Mouse (Mus musculus): ENCODE data around the gene Tcl1b2. TPM values are rescaled to one million over a fixed set of nuclear protein-coding genes. Genes with fewer than 3 reads are reported as not detected.
A peak's percentile ranks its signal among the peaks of the same experiment; 100 is the strongest.

Tcl1b2 gene
- not detected in 2 replicates for polyA plus RNA-seq (2014; fragmentation: Nextera tagmentation; extraction: Ambion mirVana)

DNA sequence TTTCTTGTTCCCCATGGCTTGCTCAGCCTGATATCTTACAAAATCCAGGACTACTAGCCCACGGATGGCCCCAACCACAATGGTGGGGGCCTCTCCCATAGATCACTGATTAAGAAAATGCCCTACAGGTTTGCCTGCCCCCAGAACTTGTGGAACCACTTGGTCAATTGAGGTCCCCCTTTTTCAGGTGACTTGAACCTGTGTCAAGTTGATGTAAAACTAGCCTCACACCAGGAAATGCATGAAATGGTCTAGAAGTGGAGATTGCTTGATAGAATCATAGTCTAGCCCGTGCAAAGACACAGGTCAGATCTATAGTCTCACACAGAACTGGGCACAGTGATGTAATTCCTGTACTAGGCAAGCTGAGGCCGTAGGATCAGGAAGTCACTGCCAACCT, at the start of gene Tcl1b2:
Gene Tcl1b2 (plus strand): TSS at position 301 of the 400 bp plus-strand sequence.
- Histone ChIP-seq H3K27me3 (ENCODE audit: control insufficient read depth, insufficient read depth, low read length) (no peaks in the 10 kb centered on the region), H3K9ac (ENCODE audit: low read depth, low read length) (no peak within 1 kb of the TSS), H3K4me2 (no peak within 1 kb of the TSS), H3K36me3 (ENCODE audit: control insufficient read depth, insufficient read depth, low read length) (no peaks in the 10 kb centered on the region), H3K9me3 (replicated peaks; ENCODE audit: control insufficient read depth, low read length) (no peaks in the 10 kb centered on the region), H3K4me3 (ENCODE audit: low read depth, low read length) (no peak within 1 kb of the TSS), H3K4me1 (ENCODE audit: control insufficient read depth, insufficient read depth, low read length) (no peaks in the 10 kb centered on the region), H3K27ac (ENCODE audit: low read depth, low read length) (no peak within 1 kb of the TSS)
- no peak for ATAC-seq (replicated peaks; ENCODE audit: insufficient number of reproducible peaks, low FRiP score, low TSS enrichment)
- WGBS (ENCODE audit: insufficient replicate concordance): 62% methylated on average over 3 of the region's 3 CpGs

DNA sequence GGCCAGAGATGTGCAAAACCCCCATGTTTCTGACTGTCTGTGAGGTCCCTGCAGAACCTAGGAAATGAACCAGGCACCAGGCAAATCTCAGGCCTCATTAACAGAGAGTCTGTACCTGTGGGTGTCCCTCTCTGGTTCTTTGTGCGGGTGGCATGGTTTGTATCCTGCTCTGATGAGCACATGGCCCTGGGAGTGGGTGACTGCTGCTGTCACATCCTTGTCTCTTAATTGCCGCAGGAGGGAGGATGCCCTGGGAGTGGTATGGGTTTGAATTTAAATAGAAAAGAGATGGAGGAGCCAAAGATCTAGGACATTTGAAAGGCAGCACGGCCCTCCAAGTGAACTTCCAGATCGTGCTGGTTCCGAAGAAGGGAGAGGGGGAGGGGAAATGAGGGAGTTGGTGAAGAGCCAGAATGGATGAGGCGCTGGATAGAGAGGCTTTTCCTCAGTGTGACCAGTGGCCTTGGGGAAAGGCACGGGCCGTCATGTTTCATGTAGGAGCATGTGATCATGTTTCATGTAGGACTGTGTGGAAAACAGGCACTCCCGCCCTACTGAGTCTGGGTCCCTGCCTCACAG, 46.3 kb upstream of the Tcl1b2 start:
- 60% methylated on average over 9 of the region's 9 CpGs for WGBS (ENCODE audit: insufficient replicate concordance)
- Histone ChIP-seq H3K4me1 (ENCODE audit: control insufficient read depth, insufficient read depth, low read length) (no peaks in the 10 kb centered on the region; the same call in 1 of the 2 replicates), H3K36me3 (ENCODE audit: control insufficient read depth, insufficient read depth, low read length) (no peaks in the 10 kb centered on the region), H3K27ac (ENCODE audit: low read depth, low read length) (no peak overlapping the region), H3K4me3 (ENCODE audit: low read depth, low read length) (no peak overlapping the region), H3K27me3 (ENCODE audit: control insufficient read depth, insufficient read depth, low read length) (peaks cover 2% of the 10 kb centered on the region; the same call in 1 of the 2 replicates), H3K9ac (ENCODE audit: low read depth, low read length) (no peak overlapping the region), H3K9me3 (replicated peaks; ENCODE audit: control insufficient read depth, low read length) (no peaks in the 10 kb centered on the region), H3K4me2 (no peak overlapping the region)
- no peak for ATAC-seq (replicated peaks; ENCODE audit: insufficient number of reproducible peaks, low FRiP score, low TSS enrichment)

DNA sequence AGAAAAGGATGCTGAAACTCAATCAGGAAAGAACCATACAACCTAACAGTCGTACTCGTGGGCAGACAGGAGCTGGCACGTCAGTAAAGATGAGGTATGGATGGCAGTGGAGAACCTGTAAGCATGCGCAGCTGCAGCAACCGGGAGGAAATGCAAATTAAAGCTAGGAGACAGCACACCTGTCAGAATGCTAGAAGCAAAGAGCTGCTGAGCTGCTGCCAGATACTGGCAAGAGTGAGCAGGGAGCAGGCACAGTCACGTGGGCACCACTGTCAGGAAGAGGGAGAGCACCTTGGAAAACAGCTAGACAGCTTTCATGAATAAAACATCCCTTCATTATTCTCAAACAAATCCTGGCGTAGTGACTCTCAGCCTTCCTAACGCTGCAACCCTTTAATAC, 42.9 kb upstream of the Tcl1b2 start:
- no peak overlapping the region for H3K4me2 ChIP-seq
- ATAC-seq (replicated peaks; ENCODE audit: insufficient number of reproducible peaks, low FRiP score, low TSS enrichment): no peak
- H3K36me3 ChIP-seq (ENCODE audit: control insufficient read depth, insufficient read depth, low read length): no peaks in the 10 kb centered on the region
- H3K9ac ChIP-seq (ENCODE audit: low read depth, low read length): no peak overlapping the region
- H3K4me3 ChIP-seq (ENCODE audit: low read depth, low read length): no peak overlapping the region
- H3K4me1 ChIP-seq (ENCODE audit: control insufficient read depth, insufficient read depth, low read length): no peaks in the 10 kb centered on the region
- H3K27ac ChIP-seq (ENCODE audit: low read depth, low read length): no peak overlapping the region
- H3K27me3 ChIP-seq (ENCODE audit: control insufficient read depth, insufficient read depth, low read length): peaks cover 2% of the 10 kb centered on the region; the same call in 1 of the 2 replicates
- WGBS (ENCODE audit: insufficient replicate concordance): 53% methylated on average over 8 of the region's 8 CpGs
- no peaks in the 10 kb centered on the region for H3K9me3 ChIP-seq (replicated peaks; ENCODE audit: control insufficient read depth, low read length)

DNA sequence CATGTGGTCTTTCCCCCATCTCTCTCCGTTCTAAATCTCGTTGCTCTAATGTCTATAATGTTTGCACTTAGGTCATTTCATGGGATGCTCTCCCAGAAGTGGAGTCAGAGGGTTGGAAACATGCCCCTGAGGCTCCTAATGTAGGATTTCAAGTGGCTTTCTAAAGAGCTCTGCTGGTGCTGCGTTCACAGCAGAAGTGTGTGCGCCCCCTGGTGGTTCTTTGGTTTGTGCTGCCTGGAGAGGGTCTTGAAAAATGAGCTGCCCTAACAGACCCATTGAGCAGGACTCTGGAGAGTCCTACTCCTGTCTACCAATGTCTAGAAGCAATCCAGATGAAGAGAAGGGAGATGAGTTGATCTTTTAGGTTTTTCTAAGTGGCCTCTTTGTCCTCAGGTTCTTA, 41.8 kb upstream of the Tcl1b2 start:
- Histone ChIP-seq H3K27me3 (ENCODE audit: control insufficient read depth, insufficient read depth, low read length) (peaks cover 2% of the 10 kb centered on the region; the same call in 1 of the 2 replicates), H3K4me2 (no peak overlapping the region), H3K9me3 (replicated peaks; ENCODE audit: control insufficient read depth, low read length) (no peaks in the 10 kb centered on the region), H3K9ac (ENCODE audit: low read depth, low read length) (no peak overlapping the region), H3K4me3 (ENCODE audit: low read depth, low read length) (no peak overlapping the region), H3K4me1 (ENCODE audit: control insufficient read depth, insufficient read depth, low read length) (peaks cover 4% of the 10 kb centered on the region), H3K36me3 (ENCODE audit: control insufficient read depth, insufficient read depth, low read length) (no peaks in the 10 kb centered on the region), H3K27ac (ENCODE audit: low read depth, low read length) (no peak overlapping the region)
- no peak for ATAC-seq (replicated peaks; ENCODE audit: insufficient number of reproducible peaks, low FRiP score, low TSS enrichment)
- WGBS (ENCODE audit: insufficient replicate concordance): 11% methylated on average over 4 of the region's 4 CpGs

DNA sequence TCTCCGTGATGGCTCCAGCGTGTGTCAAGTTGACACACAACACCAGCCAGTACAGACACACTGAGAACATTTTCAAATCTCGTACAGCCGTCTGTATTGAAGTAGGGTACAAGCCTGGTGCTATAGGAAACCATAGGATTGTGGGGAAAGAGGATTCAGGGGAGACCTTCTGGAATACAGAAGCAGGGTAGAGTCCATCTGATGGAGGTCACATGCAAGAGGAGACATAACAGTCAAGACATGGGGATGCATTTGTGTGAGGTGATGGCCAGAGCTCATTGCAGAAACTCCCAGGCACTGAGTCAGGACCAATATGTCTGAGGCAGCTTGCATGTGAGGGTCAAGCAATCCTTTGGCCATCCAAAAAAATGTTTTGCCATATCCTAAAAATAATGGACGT, 40.5 kb upstream of the Tcl1b2 start:
- ATAC-seq (replicated peaks; ENCODE audit: insufficient number of reproducible peaks, low FRiP score, low TSS enrichment): no peak
- no peaks in the 10 kb centered on the region for H3K36me3 ChIP-seq (ENCODE audit: control insufficient read depth, insufficient read depth, low read length)
- WGBS (ENCODE audit: insufficient replicate concordance): 63% methylated on average over 5 of the region's 5 CpGs

DNA sequence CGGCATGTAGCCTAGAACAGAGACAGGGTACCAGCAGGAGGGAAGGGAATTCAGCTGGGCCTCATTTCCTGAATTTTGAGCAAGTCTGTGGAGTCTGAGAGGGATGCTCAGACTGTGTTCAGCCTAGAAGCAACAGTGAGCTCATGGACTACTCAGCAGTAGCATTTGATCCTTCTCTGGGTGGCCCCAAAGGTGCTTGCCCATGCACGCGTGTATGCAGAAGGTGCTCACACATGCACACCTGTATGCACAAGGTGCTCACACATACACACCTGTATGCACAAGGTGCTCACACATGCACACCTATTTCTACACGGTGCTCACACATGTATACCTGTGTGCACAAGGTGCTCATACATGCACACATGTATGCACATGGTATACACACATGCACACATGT, 37.0 kb upstream of the Tcl1b2 start:
- peaks cover 16% of the 10 kb centered on the region for H3K4me1 ChIP-seq (ENCODE audit: control insufficient read depth, insufficient read depth, low read length)

More for the DNA sequence above, 40.5 kb upstream of the Tcl1b2 start:
- Histone ChIP-seq H3K4me1 (ENCODE audit: control insufficient read depth, insufficient read depth, low read length) (peaks cover 12% of the 10 kb centered on the region), H3K4me3 (ENCODE audit: low read depth, low read length) (no peak overlapping the region), H3K27ac (ENCODE audit: low read depth, low read length) (no peak overlapping the region), H3K4me2 (no peak overlapping the region), H3K27me3 (ENCODE audit: control insufficient read depth, insufficient read depth, low read length) (0 out of 2 replicates have a peak, but pooled peaks cover 2% of the 10 kb centered on the region), H3K9ac (ENCODE audit: low read depth, low read length) (no peak overlapping the region), H3K9me3 (replicated peaks; ENCODE audit: control insufficient read depth, low read length) (no peaks in the 10 kb centered on the region)

DNA sequence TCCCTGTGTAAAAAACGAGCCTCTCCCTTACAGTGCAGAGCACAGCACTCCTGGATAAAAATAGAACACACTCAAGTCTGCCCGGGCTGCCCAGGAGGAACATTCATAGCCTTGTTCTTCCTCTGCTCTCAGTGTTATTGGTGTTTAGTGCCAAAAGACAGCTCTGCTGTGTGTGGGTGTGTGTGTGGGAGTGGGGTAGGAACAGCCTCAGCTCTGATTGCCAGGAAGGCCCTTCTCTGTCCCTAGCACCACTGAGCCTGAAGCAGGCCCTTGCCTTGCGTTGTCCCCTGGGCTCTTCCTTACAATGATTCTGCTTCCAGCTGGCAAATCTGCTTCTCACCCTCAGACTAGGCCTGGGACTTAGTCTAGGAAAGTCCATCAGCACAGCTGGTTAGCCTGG, 36.4 kb upstream of the Tcl1b2 start:
- Histone ChIP-seq H3K27ac (ENCODE audit: low read depth, low read length) (0 out of 2 replicates have a peak overlapping the region, but pooled peaks have one; percentile 41), H3K9ac (ENCODE audit: low read depth, low read length) (peak overlapping the region; percentile 43; the same call in 1 of the 2 replicates), H3K4me1 (ENCODE audit: control insufficient read depth, insufficient read depth, low read length) (peaks cover 16% of the 10 kb centered on the region), H3K36me3 (ENCODE audit: control insufficient read depth, insufficient read depth, low read length) (no peaks in the 10 kb centered on the region), H3K4me2 (no peak overlapping the region), H3K9me3 (replicated peaks; ENCODE audit: control insufficient read depth, low read length) (no peaks in the 10 kb centered on the region), H3K27me3 (ENCODE audit: control insufficient read depth, insufficient read depth, low read length) (no peaks in the 10 kb centered on the region), H3K4me3 (ENCODE audit: low read depth, low read length) (no peak overlapping the region)
- ATAC-seq (replicated peaks; ENCODE audit: insufficient number of reproducible peaks, low FRiP score, low TSS enrichment): no peak
- WGBS (ENCODE audit: insufficient replicate concordance): 35% methylated on average over 3 of the region's 3 CpGs

More for the DNA sequence above, 37.0 kb upstream of the Tcl1b2 start:
- Histone ChIP-seq H3K9me3 (replicated peaks; ENCODE audit: control insufficient read depth, low read length) (no peaks in the 10 kb centered on the region), H3K27ac (ENCODE audit: low read depth, low read length) (no peak overlapping the region), H3K36me3 (ENCODE audit: control insufficient read depth, insufficient read depth, low read length) (no peaks in the 10 kb centered on the region), H3K4me2 (no peak overlapping the region), H3K4me3 (ENCODE audit: low read depth, low read length) (no peak overlapping the region), H3K9ac (ENCODE audit: low read depth, low read length) (no peak overlapping the region), H3K27me3 (ENCODE audit: control insufficient read depth, insufficient read depth, low read length) (no peaks in the 10 kb centered on the region)
- WGBS (ENCODE audit: insufficient replicate concordance): 89% methylated on average over 4 of the region's 4 CpGs
- no peak for ATAC-seq (replicated peaks; ENCODE audit: insufficient number of reproducible peaks, low FRiP score, low TSS enrichment)

DNA sequence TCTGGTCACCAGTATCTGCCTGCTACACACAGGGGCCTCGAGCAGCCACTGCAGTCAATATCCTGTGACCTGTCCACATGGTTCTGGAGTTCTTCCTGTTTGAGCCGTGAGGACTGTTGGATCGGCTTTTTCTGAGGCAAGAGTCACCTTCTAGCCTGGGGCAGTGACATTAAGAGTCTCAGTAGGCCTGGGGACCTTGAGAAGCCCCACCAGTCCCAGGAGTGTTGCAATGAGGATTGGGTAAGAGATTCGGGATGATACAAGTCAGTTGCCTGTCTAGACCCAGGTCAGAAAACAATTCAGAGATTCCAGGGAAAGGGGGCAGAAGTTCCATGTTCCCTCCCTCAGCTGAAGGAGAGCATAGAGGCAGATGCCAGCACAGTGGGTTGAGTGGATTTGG, 36.0 kb upstream of the Tcl1b2 start:
- Histone ChIP-seq H3K4me3 (ENCODE audit: low read depth, low read length) (no peak overlapping the region), H3K27ac (ENCODE audit: low read depth, low read length) (0 out of 2 replicates have a peak overlapping the region, but pooled peaks have one; percentile 41), H3K4me1 (ENCODE audit: control insufficient read depth, insufficient read depth, low read length) (peaks cover 16% of the 10 kb centered on the region), H3K9ac (ENCODE audit: low read depth, low read length) (peak overlapping the region; percentile 43; the same call in 1 of the 2 replicates), H3K4me2 (no peak overlapping the region), H3K36me3 (ENCODE audit: control insufficient read depth, insufficient read depth, low read length) (no peaks in the 10 kb centered on the region), H3K9me3 (replicated peaks; ENCODE audit: control insufficient read depth, low read length) (no peaks in the 10 kb centered on the region), H3K27me3 (ENCODE audit: control insufficient read depth, insufficient read depth, low read length) (no peaks in the 10 kb centered on the region)
- WGBS (ENCODE audit: insufficient replicate concordance): 61% methylated on average over 4 of the region's 4 CpGs
- ATAC-seq (replicated peaks; ENCODE audit: insufficient number of reproducible peaks, low FRiP score, low TSS enrichment): no peak

Data from heart, embryonic 11.5 days (tissue).